Mouse (Mus musculus): ENCODE measurements around the gene Ntng1. TPM values are rescaled to one million over a fixed set of nuclear protein-coding genes. Genes with fewer than 3 reads are reported as not detected.

Ntng1 gene
- polyA plus RNA-seq, 1 experiment from 2014 or later = 2.7 TPM

- 90% methylated on average over 1 of the region's 1 CpGs for WGBS
- Histone ChIP-seq H3K4me2 (ENCODE audit: low read depth, low read length) (no peak overlapping the region), H3K4me3 (ENCODE audit: low read depth, low read length) (no peak overlapping the region), H3K36me3 (replicated peaks; ENCODE audit: control insufficient read depth, insufficient read depth, low read depth, low read length) (no peaks in the 10 kb centered on the region), H3K9ac (replicated peaks; ENCODE audit: low read length) (no peak overlapping the region), H3K27me3 (ENCODE audit: control insufficient read depth, insufficient read depth, low read length) (no peaks in the 10 kb centered on the region), H3K4me1 (ENCODE audit: control insufficient read depth, insufficient read depth, low read length) (no peaks in the 10 kb centered on the region), H3K9me3 (replicated peaks; ENCODE audit: control insufficient read depth, low read length) (no peaks in the 10 kb centered on the region), H3K27ac (replicated peaks; ENCODE audit: low read depth, low read length) (no peak overlapping the region)
- no peak for ATAC-seq (replicated peaks; ENCODE audit: insufficient number of reproducible peaks, low FRiP score, low TSS enrichment, low read depth)
- DNase-seq (ENCODE audit: low spot score) = no peak
Observed at GRCm38 (mm10) chr3:109825806-109826205, 318.0 kb downstream of the Ntng1 start.

GRCm38 (mm10) chr3:109822803-109823474 is 320.9 kb downstream of the Ntng1 start:
- no peak overlapping the region for H3K4me3 ChIP-seq (ENCODE audit: low read depth, low read length)
- no peaks in the 10 kb centered on the region for H3K27me3 ChIP-seq (ENCODE audit: control insufficient read depth, insufficient read depth, low read length)
- 89% methylated on average over 2 of the region's 2 CpGs for WGBS
- no peaks in the 10 kb centered on the region for H3K4me1 ChIP-seq (ENCODE audit: control insufficient read depth, insufficient read depth, low read length)
- H3K9ac ChIP-seq (replicated peaks; ENCODE audit: low read length) = no peak overlapping the region
- no peak overlapping the region for H3K4me2 ChIP-seq (ENCODE audit: low read depth, low read length)
- no peaks in the 10 kb centered on the region for H3K36me3 ChIP-seq (replicated peaks; ENCODE audit: control insufficient read depth, insufficient read depth, low read depth, low read length)
- H3K9me3 ChIP-seq (replicated peaks; ENCODE audit: control insufficient read depth, low read length) = no peaks in the 10 kb centered on the region
- ATAC-seq (replicated peaks; ENCODE audit: insufficient number of reproducible peaks, low FRiP score, low TSS enrichment, low read depth) (no peak), DNase-seq (ENCODE audit: low spot score) (no peak)
- no peak overlapping the region for H3K27ac ChIP-seq (replicated peaks; ENCODE audit: low read depth, low read length)

GRCm38 (mm10) chr3:109818821-109819685 is 324.8 kb downstream of the Ntng1 start:
- Histone ChIP-seq H3K27ac (replicated peaks; ENCODE audit: low read depth, low read length) (no peak overlapping the region), H3K4me2 (ENCODE audit: low read depth, low read length) (no peak overlapping the region), H3K9me3 (replicated peaks; ENCODE audit: control insufficient read depth, low read length) (no peaks in the 10 kb centered on the region), H3K27me3 (ENCODE audit: control insufficient read depth, insufficient read depth, low read length) (no peaks in the 10 kb centered on the region), H3K4me3 (ENCODE audit: low read depth, low read length) (no peak overlapping the region), H3K4me1 (ENCODE audit: control insufficient read depth, insufficient read depth, low read length) (no peaks in the 10 kb centered on the region), H3K36me3 (replicated peaks; ENCODE audit: control insufficient read depth, insufficient read depth, low read depth, low read length) (no peaks in the 10 kb centered on the region), H3K9ac (replicated peaks; ENCODE audit: low read length) (no peak overlapping the region)
- DNase-seq (ENCODE audit: low spot score) (no peak), ATAC-seq (replicated peaks; ENCODE audit: insufficient number of reproducible peaks, low FRiP score, low TSS enrichment, low read depth) (no peak)
- WGBS = 90% methylated on average over 2 of the region's 2 CpGs

GRCm38 (mm10) chr3:109809065-109809464 is 334.7 kb downstream of the Ntng1 start:
- Histone ChIP-seq H3K9me3 (replicated peaks; ENCODE audit: control insufficient read depth, low read length) (no peaks in the 10 kb centered on the region), H3K9ac (replicated peaks; ENCODE audit: low read length) (no peak overlapping the region), H3K4me3 (ENCODE audit: low read depth, low read length) (no peak overlapping the region), H3K4me2 (ENCODE audit: low read depth, low read length) (no peak overlapping the region), H3K4me1 (ENCODE audit: control insufficient read depth, insufficient read depth, low read length) (no peaks in the 10 kb centered on the region), H3K36me3 (replicated peaks; ENCODE audit: control insufficient read depth, insufficient read depth, low read depth, low read length) (no peaks in the 10 kb centered on the region), H3K27ac (replicated peaks; ENCODE audit: low read depth, low read length) (no peak overlapping the region), H3K27me3 (ENCODE audit: control insufficient read depth, insufficient read depth, low read length) (no peaks in the 10 kb centered on the region)
- 91% methylated on average over 1 of the region's 1 CpGs for WGBS
- DNase-seq (ENCODE audit: low spot score) = no peak
- ATAC-seq (replicated peaks; ENCODE audit: insufficient number of reproducible peaks, low FRiP score, low TSS enrichment, low read depth) = no peak

GRCm38 (mm10) chr3:109807211-109807934 is 336.4 kb downstream of the Ntng1 start:
- Histone ChIP-seq H3K27me3 (ENCODE audit: control insufficient read depth, insufficient read depth, low read length) (no peaks in the 10 kb centered on the region), H3K27ac (replicated peaks; ENCODE audit: low read depth, low read length) (no peak overlapping the region), H3K4me1 (ENCODE audit: control insufficient read depth, insufficient read depth, low read length) (no peaks in the 10 kb centered on the region), H3K36me3 (replicated peaks; ENCODE audit: control insufficient read depth, insufficient read depth, low read depth, low read length) (no peaks in the 10 kb centered on the region), H3K4me2 (ENCODE audit: low read depth, low read length) (no peak overlapping the region), H3K9ac (replicated peaks; ENCODE audit: low read length) (no peak overlapping the region), H3K4me3 (ENCODE audit: low read depth, low read length) (no peak overlapping the region), H3K9me3 (replicated peaks; ENCODE audit: control insufficient read depth, low read length) (no peaks in the 10 kb centered on the region)
- 74% methylated on average over 6 of the region's 6 CpGs for WGBS
- no peak for DNase-seq (ENCODE audit: low spot score)
- 0 out of 2 replicates have a peak, but pooled peaks have one; percentile 29 for ATAC-seq (replicated peaks; ENCODE audit: insufficient number of reproducible peaks, low FRiP score, low TSS enrichment, low read depth)

- Histone ChIP-seq H3K9ac (replicated peaks; ENCODE audit: low read length) (no peak overlapping the region), H3K27me3 (ENCODE audit: control insufficient read depth, insufficient read depth, low read length) (no peaks in the 10 kb centered on the region), H3K9me3 (replicated peaks; ENCODE audit: control insufficient read depth, low read length) (no peaks in the 10 kb centered on the region), H3K4me1 (ENCODE audit: control insufficient read depth, insufficient read depth, low read length) (no peaks in the 10 kb centered on the region), H3K36me3 (replicated peaks; ENCODE audit: control insufficient read depth, insufficient read depth, low read depth, low read length) (no peaks in the 10 kb centered on the region), H3K4me2 (ENCODE audit: low read depth, low read length) (no peak overlapping the region), H3K4me3 (ENCODE audit: low read depth, low read length) (no peak overlapping the region), H3K27ac (replicated peaks; ENCODE audit: low read depth, low read length) (no peak overlapping the region)
- no peak for DNase-seq (ENCODE audit: low spot score)
- no peak for ATAC-seq (replicated peaks; ENCODE audit: insufficient number of reproducible peaks, low FRiP score, low TSS enrichment, low read depth)
- 64% methylated on average over 2 of the region's 2 CpGs for WGBS
Observed at GRCm38 (mm10) chr3:109804145-109804544, 339.7 kb downstream of the Ntng1 start.

- DNase-seq (ENCODE audit: low spot score) = no peak
- Histone ChIP-seq H3K9me3 (replicated peaks; ENCODE audit: control insufficient read depth, low read length) (no peaks in the 10 kb centered on the region), H3K36me3 (replicated peaks; ENCODE audit: control insufficient read depth, insufficient read depth, low read depth, low read length) (no peaks in the 10 kb centered on the region), H3K9ac (replicated peaks; ENCODE audit: low read length) (no peak overlapping the region), H3K4me1 (ENCODE audit: control insufficient read depth, insufficient read depth, low read length) (no peaks in the 10 kb centered on the region), H3K4me3 (ENCODE audit: low read depth, low read length) (no peak overlapping the region), H3K27me3 (ENCODE audit: control insufficient read depth, insufficient read depth, low read length) (no peaks in the 10 kb centered on the region), H3K27ac (replicated peaks; ENCODE audit: low read depth, low read length) (no peak overlapping the region), H3K4me2 (ENCODE audit: low read depth, low read length) (no peak overlapping the region)
- ATAC-seq (replicated peaks; ENCODE audit: insufficient number of reproducible peaks, low FRiP score, low TSS enrichment, low read depth) = no peak
- 63% methylated on average over 3 of the region's 3 CpGs for WGBS
Observed at GRCm38 (mm10) chr3:109803616-109804015, 340.2 kb downstream of the Ntng1 start.
